Mouse (Mus musculus) liver, adult (tissue): ENCODE results near the gene 1600014C23Rik.

Source experiments
- GATA4 ChIP-seq: IDR thresholded peaks from 2 replicates; pipeline ENCODE4 v1.6.1; 2014; ENCODE audit warnings: mild to moderate bottlenecking, low read length; ENCODE audit not compliant: insufficient replicate concordance

1600014C23Rik gene

DNA sequence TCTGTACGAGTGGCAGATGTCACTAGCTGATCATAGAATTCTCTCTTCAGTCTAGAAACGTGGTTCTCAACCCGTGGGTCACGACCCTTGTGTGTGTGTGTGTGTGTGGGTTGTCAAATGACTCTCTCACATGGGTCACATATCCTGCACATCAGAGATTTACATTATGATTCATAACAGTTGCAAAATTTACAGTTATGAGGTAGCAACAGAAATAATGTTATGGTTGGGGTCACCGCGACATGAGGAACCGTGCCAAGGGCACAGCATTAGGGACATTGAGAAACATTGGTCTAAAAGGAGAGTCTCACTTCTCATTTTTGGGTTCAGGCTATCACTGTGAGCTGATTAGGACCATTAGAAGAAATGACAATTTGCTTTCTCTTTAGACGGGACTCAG lies 24.3 kb upstream of the 1600014C23Rik start:
- TF ChIP-seq GATA4, result no peak

- no peak for TF ChIP-seq GATA4
Measured at GRCm38 (mm10) chr17:45756831-45757230, 23.2 kb upstream of the 1600014C23Rik start.

- TF ChIP-seq GATA4, result no peak
Measured at GRCm38 (mm10) chr17:45756391-45756790, 22.7 kb upstream of the 1600014C23Rik start.

GRCm38 (mm10) chr17:45754186-45754862 lies 20.7 kb upstream of the 1600014C23Rik start:
- TF ChIP-seq GATA4, result no peak

GRCm38 (mm10) chr17:45752678-45753077 lies 19.0 kb upstream of the 1600014C23Rik start:
- no peak for TF ChIP-seq GATA4

GRCm38 (mm10) chr17:45752053-45752452 lies 18.4 kb upstream of the 1600014C23Rik start:
- TF ChIP-seq GATA4, result no peak

DNA sequence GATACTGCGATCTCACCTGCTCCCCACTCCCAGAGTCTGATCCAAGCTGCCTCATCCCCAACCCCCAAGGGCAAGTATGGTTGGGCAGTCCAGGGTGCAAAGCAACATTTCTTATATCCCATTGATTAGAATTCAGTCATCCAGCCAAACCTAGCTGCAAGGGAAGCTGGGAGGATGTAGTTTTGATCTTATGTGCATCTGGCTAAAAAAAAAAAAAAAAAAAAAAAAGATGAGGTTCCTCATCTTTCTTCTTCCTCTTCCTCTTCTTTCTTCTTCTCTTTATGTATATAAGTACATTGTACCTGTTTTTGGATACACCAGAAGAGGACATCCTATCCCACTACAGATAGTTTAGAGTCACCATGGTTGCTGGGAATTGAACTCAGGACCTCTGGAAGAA lies 17.7 kb upstream of the 1600014C23Rik start:
- TF ChIP-seq GATA4, result no peak

- no peak for TF ChIP-seq GATA4
Measured at GRCm38 (mm10) chr17:45749100-45749499, 15.5 kb upstream of the 1600014C23Rik start.

DNA sequence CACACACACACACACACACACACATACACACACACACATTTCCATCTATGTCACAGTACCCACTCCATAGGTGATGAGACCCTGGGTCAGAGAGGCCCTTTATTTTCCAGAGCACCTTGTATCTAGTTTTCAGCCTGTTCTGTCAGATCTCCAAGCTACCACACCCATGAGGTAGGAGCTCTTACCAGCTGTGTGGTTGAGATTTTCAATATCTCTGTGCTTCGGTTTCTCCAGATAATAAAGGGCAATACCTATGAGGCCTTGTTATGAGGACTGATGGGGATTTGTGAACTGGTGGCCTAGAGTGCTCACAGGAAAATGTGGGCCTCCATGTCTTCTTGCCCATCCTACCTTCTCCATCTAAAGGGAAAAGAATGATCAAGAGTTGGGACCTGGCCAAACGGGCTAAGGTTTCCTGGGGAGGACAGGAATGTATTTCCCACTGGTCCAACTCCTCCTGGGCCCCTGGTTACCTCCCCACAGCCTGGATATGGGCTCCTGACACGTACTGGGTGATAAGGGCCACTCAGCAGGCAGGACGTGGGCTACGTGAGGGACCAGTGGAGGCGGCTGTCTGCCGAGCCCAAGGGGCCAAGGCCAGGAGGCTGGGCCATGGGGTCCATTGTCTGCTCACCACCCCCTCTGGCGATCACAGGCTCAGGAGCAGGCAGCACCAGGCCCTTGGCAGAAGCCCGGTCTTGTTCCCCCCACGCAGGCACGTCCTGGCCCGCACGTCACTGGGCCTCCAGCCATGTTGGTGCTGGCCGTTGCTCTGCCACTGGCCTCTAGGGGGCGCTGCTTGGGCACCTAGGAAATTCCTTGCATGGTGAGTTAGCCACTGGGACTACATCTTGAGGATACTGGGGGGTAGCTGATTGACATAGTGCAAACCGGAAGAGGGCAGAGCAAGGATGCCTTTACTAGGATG lies 14.5 kb upstream of the 1600014C23Rik start:
- TF ChIP-seq GATA4, result no peak

GRCm38 (mm10) chr17:45747293-45747692 lies 13.6 kb upstream of the 1600014C23Rik start:
- no peak for TF ChIP-seq GATA4

DNA sequence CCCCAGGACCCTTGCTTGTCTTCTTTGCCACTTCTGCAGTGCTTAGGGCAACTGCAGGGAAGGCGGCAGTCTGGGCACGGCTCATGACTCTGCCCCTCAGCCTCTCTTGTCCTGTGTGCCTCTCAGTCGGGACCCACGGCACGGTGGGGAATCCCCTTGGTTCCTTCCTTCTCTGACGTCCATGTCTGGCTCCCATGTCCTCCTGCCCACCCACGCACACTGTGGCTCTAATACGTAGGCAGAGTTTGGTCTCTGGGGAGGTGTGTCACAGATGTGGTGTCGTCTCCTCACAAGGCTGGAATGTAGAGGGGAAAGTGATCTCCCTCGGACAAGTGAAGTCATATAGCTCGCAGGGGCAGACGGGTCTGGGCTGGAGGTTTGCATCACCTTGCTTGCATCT lies 13.1 kb upstream of the 1600014C23Rik start:
- TF ChIP-seq GATA4, result no peak

GRCm38 (mm10) chr17:45745629-45746028 lies 12.0 kb upstream of the 1600014C23Rik start:
- no peak for TF ChIP-seq GATA4

GRCm38 (mm10) chr17:45742371-45743147 lies 8.9 kb upstream of the 1600014C23Rik start:
- TF ChIP-seq GATA4, result no peak

DNA sequence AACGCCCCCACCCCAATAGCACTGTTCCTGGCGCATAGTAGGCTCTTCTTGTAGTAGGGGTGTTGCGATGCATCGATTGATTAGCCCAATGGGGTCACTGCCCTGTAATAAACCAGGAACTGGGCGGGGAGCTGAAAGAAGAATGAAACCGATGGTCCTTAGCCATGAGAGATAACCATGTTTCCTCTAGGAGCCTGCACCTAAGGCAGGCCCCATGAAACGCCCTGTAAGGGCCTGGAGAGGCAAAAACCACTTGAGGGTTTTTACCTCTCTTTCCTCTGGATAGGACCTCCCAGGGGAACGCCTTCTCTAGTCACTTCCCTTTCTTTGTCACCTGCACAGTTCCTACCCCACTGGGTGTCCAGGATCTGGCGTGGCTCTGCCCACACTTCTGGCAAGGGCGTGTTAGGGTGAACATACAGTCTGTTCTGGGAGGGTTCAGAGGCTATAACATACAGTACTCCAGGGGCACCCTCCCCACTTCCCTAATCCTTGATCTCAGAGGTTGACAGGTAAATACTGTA lies 3.5 kb upstream of the 1600014C23Rik start:
- TF ChIP-seq GATA4, result no peak
